Mouse (Mus musculus): ENCODE results near the gene Dct.

- TF ChIP-seq EP300 (IDR thresholded peaks at IDR 0.05; ENCODE audit: low read depth): no peak
- TF ChIP-seq CTCF (IDR thresholded peaks at IDR 0.05; ENCODE audit: low read depth): no peak
These were observed 11.3 kb downstream of the Dct start for GRCm38 (mm10) chr14:118040550-118041250.

Data from heart, postnatal 0 days (tissue).